Mouse (Mus musculus): Measurements from ENCODE around the gene Myh9.

DNA sequence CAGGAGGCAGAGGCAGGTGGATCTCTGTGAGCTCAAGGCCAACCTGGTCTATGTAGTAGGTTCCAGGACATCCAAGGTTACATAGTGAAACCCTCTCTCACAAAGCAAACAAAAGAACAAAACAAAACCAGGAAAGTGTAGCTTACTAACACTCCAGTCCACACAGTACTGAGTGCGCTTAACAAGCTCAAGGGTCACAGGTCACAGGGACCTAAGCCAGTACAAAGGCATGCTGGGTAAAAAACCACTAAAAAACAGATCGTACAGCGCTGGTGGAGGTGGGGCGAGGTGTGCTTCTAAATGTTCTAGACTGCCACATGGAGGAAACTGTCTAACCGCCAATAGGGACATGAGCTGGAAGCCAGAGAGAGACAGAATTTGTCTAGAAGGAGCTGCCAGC, 71.6 kb downstream of the Myh9 start:
- no peak for TF ChIP-seq POLR2A (IDR thresholded peaks at IDR 0.05; ENCODE audit: borderline replicate concordance, extremely low read depth, insufficient read depth, insufficient read length, poor library complexity, severe bottlenecking)
- no peak for TF ChIP-seq CTCF (IDR thresholded peaks at IDR 0.05; ENCODE audit: borderline replicate concordance, extremely low read depth, insufficient read depth, insufficient read length)

Measured in brain, embryonic 14.5 days (tissue).